Mouse (Mus musculus) heart, embryonic 11.5 days (tissue): ENCODE measurements around the gene Gm11037. TPM values are rescaled to one million over a fixed set of nuclear protein-coding genes. Genes with fewer than 3 reads are reported as not detected.

ENCODE experiments used
- ATAC-seq: fragments of 200-750 bp; cut with Nextera tagmentation; replicated peaks from 2 replicates; pipeline ENCODE4 v1.8.0; 2017; ENCODE audit warnings: moderate library complexity; ENCODE audit not compliant: insufficient number of reproducible peaks, low FRiP score, low TSS enrichment
- H3K27ac ChIP-seq: fragments of 300-500 bp; sonication (generic); 2 replicates; pipeline ENCODE4 v1.5.1; 2014; ENCODE audit warnings: mild to moderate bottlenecking, low read depth, low read length
- H3K27me3 ChIP-seq: fragments of 300-500 bp; sonication (generic); 2 replicates; pipeline ENCODE4 v1.6.1; 2014; ENCODE audit warnings: mild to moderate bottlenecking, low read length, mixed read lengths; ENCODE audit not compliant: control insufficient read depth, insufficient read depth
- H3K36me3 ChIP-seq: fragments of 300-500 bp; sonication (generic); 2 replicates; pipeline ENCODE4 v1.6.1; 2014; ENCODE audit warnings: mild to moderate bottlenecking, low read length, moderate library complexity, mixed read lengths; ENCODE audit not compliant: control insufficient read depth, insufficient read depth
- H3K4me1 ChIP-seq: fragments of 300-500 bp; sonication (generic); 2 replicates; pipeline ENCODE4 v1.6.1; 2014; ENCODE audit warnings: low read length; ENCODE audit not compliant: control insufficient read depth, insufficient read depth
- H3K4me2 ChIP-seq: fragments of 300-500 bp; sonication (generic); 2 replicates; pipeline ENCODE4 v1.6.1; 2014; ENCODE audit warnings: mild to moderate bottlenecking, moderate library complexity
- H3K4me3 ChIP-seq: fragments of 300-500 bp; sonication (generic); 2 replicates; pipeline ENCODE4 v1.5.1; 2014; ENCODE audit warnings: low read depth, low read length
- H3K9ac ChIP-seq: fragments of 300-500 bp; sonication (generic); 2 replicates; pipeline ENCODE4 v1.6.1; 2014; ENCODE audit warnings: mild to moderate bottlenecking, low read depth, low read length, moderate library complexity
- H3K9me3 ChIP-seq: fragments of 300-500 bp; sonication (generic); replicated peaks from 2 replicates; pipeline ENCODE4 v1.6.1; 2016; ENCODE audit warnings: low read length; ENCODE audit not compliant: control insufficient read depth
- WGBS: fragments of 180-500 bp; shearing (Covaris S2); extraction: QIAGEN DNeasy Blood & Tissue Kit; methylation state at CpG from one replicate; pipeline ENCODE4 v1.1.7; 2014; ENCODE audit not compliant: insufficient replicate concordance; 5-methylcytosine and 5-hydroxymethylcytosine counted together
- polyA plus RNA-seq: library from polyadenylated mRNA; unstranded; fragments of >200 nt; fragmentation: Nextera tagmentation; extraction: Ambion mirVana; gene quantifications from 2 replicates; pipeline ENCODE4 v1.2.1, GENCODE M21; 2014

The Gm11037 gene
- polyA plus RNA-seq, 1 experiment from 2014 or later = not detected

GRCm38 (mm10) chr2:131125157-131125963 is 7.9 kb upstream of the Gm11037 start:
- H3K9ac ChIP-seq = no peak overlapping the region
- no peak overlapping the region for H3K4me3 ChIP-seq
- ATAC-seq = no peak
- H3K27ac ChIP-seq = no peak overlapping the region
- H3K27me3 ChIP-seq = peaks cover 3% of the 10 kb centered on the region; the same call in 1 of the 2 replicates
- no peaks in the 10 kb centered on the region for H3K36me3 ChIP-seq
- H3K4me1 ChIP-seq = peaks cover 28% of the 10 kb centered on the region
- 84% methylated on average over 9 of the region's 9 CpGs for WGBS
- no peak overlapping the region for H3K4me2 ChIP-seq
- H3K9me3 ChIP-seq = no peaks in the 10 kb centered on the region

- Histone ChIP-seq H3K27me3 (peaks cover 3% of the 10 kb centered on the region; the same call in 1 of the 2 replicates), H3K27ac (peak overlapping the region; percentile 78), H3K9me3 (no peaks in the 10 kb centered on the region), H3K4me2 (peak overlapping the region; percentile 90), H3K4me3 (no peak overlapping the region), H3K4me1 (peaks cover 28% of the 10 kb centered on the region), H3K9ac (peak overlapping the region; percentile 85), H3K36me3 (no peaks in the 10 kb centered on the region)
- 44% methylated on average over 9 of the region's 9 CpGs for WGBS
- ATAC-seq = no peak
Observed at GRCm38 (mm10) chr2:131125964-131126815, 7.1 kb upstream of the Gm11037 start.

- Histone ChIP-seq H3K27ac (peak within 1 kb of the TSS; percentile 78), H3K27me3 (peaks cover 3% of the 10 kb centered on the region; the same call in 1 of the 2 replicates), H3K9ac (peak within 1 kb of the TSS; percentile 85), H3K4me3 (peak within 1 kb of the TSS; percentile 70), H3K36me3 (no peaks in the 10 kb centered on the region), H3K4me1 (peaks cover 34% of the 10 kb centered on the region), H3K9me3 (no peaks in the 10 kb centered on the region), H3K4me2 (peak within 1 kb of the TSS; percentile 90)
- ATAC-seq = peak; percentile 92
- WGBS = 1% methylated on average over 28 of the region's 28 CpGs
Observed at GRCm38 (mm10) chr2:131127161-131127730, 6.1 kb upstream of the Gm11037 start, which contains the start of gene Hspa12b. Gene Hspa12b, plus strand, starts transcription at chr2:131127280.

- H3K27ac ChIP-seq = no peak overlapping the region
- no peak for ATAC-seq
- 71% methylated on average over 5 of the region's 5 CpGs for WGBS
Observed at GRCm38 (mm10) chr2:131128211-131128610, 5.1 kb upstream of the Gm11037 start.

GRCm38 (mm10) chr2:131128636-131129157 is 4.6 kb upstream of the Gm11037 start:
- Histone ChIP-seq H3K9me3 (no peaks in the 10 kb centered on the region), H3K4me1 (peaks cover 37% of the 10 kb centered on the region), H3K9ac (peak overlapping the region; percentile 85; the same call in 1 of the 2 replicates), H3K4me3 (peak overlapping the region; percentile 70), H3K27ac (no peak overlapping the region; the same call in 1 of the 2 replicates), H3K4me2 (peak overlapping the region; percentile 90), H3K27me3 (peaks cover 3% of the 10 kb centered on the region; the same call in 1 of the 2 replicates), H3K36me3 (no peaks in the 10 kb centered on the region)
- 78% methylated on average over 3 of the region's 3 CpGs for WGBS
- ATAC-seq = no peak

More at GRCm38 (mm10) chr2:131128211-131128610, 5.1 kb upstream of the Gm11037 start:
- Histone ChIP-seq H3K27me3 (peaks cover 3% of the 10 kb centered on the region; the same call in 1 of the 2 replicates), H3K4me1 (peaks cover 37% of the 10 kb centered on the region), H3K9ac (peak overlapping the region; percentile 85), H3K36me3 (no peaks in the 10 kb centered on the region), H3K4me3 (peak overlapping the region; percentile 70), H3K4me2 (peak overlapping the region; percentile 90), H3K9me3 (no peaks in the 10 kb centered on the region)

GRCm38 (mm10) chr2:131129836-131130235 is 3.5 kb upstream of the Gm11037 start:
- Histone ChIP-seq H3K4me1 (peaks cover 45% of the 10 kb centered on the region), H3K27ac (peak overlapping the region; percentile 59; the same call in 1 of the 2 replicates), H3K9me3 (no peaks in the 10 kb centered on the region), H3K27me3 (peaks cover 3% of the 10 kb centered on the region; the same call in 1 of the 2 replicates), H3K4me2 (peak overlapping the region; percentile 90), H3K9ac (no peak overlapping the region), H3K36me3 (no peaks in the 10 kb centered on the region), H3K4me3 (no peak overlapping the region; the same call in 1 of the 2 replicates)
- WGBS = 56% methylated on average over 5 of the region's 5 CpGs
- peak; percentile 44 for ATAC-seq

GRCm38 (mm10) chr2:131130849-131131248 is 2.4 kb upstream of the Gm11037 start:
- no peaks in the 10 kb centered on the region; the same call in 1 of the 2 replicates for H3K27me3 ChIP-seq
- no peak overlapping the region for H3K4me2 ChIP-seq
- H3K4me1 ChIP-seq = peaks cover 55% of the 10 kb centered on the region
- H3K36me3 ChIP-seq = no peaks in the 10 kb centered on the region
- no peaks in the 10 kb centered on the region for H3K9me3 ChIP-seq
- no peak overlapping the region for H3K4me3 ChIP-seq
- no peak overlapping the region for H3K9ac ChIP-seq
- 81% methylated on average over 2 of the region's 2 CpGs for WGBS
- no peak overlapping the region for H3K27ac ChIP-seq
- no peak for ATAC-seq
